ENCODE assay signal across 29 mouse cellular contexts in genomic region chr4:63475208-63475607, GRCm38 (mm10). TPM values are rescaled to one million over a fixed set of nuclear protein-coding genes. Genes with fewer than 3 reads are reported as not detected.
DNase-seq lines count a peak whose midpoint lies in the region; ATAC-seq and TF ChIP-seq lines count a peak whose summit lies in the region.
"Had no signal": no experiment of that assay in that cellular context is flagged by ENCODE, and none has a peak within 500 bp of the region (broad histone marks: within the 10 kb centered on the region; RNA-seq: fewer than 3 reads in every experiment).

No protein-coding gene starts in this region.

- H3K9ac ChIP-seq in limb, embryonic 12.5 days (replicated peaks), result 0 out of 2 replicates have a peak overlapping the region, but pooled peaks have one; percentile 2
- H3K9ac ChIP-seq: heart, embryonic 12.5 days; intestine, embryonic 15.5 days; limb, embryonic 15.5 days; liver, embryonic 13.5 days had no signal

- H3K4me3 ChIP-seq in limb, embryonic 12.5 days (replicated peaks), result no peak overlapping the region
- no peak overlapping the region for H3K4me3 ChIP-seq in limb, embryonic 10.5 days
- H3K4me3 ChIP-seq in thymus, adult 2 months (ENCODE audit: control insufficient read depth, insufficient read depth, low read length), result no peak overlapping the region
- H3K4me3 ChIP-seq: erythroblast, embryonic 14.5 days; heart, adult 2 months; heart, embryonic 12.5 days; intestine, embryonic 15.5 days; layer of hippocampus, adult 2 months; left cerebral cortex, adult 2 months; limb, embryonic 15.5 days; liver, embryonic 13.5 days had no signal

- H3K9me3 ChIP-seq in limb, embryonic 12.5 days, result no peaks in the 10 kb centered on the region
- H3K9me3 ChIP-seq in limb, embryonic 10.5 days (replicated peaks), result no peaks in the 10 kb centered on the region
- H3K9me3 ChIP-seq: heart, embryonic 12.5 days; intestine, embryonic 15.5 days; limb, embryonic 15.5 days; liver, embryonic 13.5 days had no signal

- peaks cover 18% of the 10 kb centered on the region for H3K36me3 ChIP-seq in limb, embryonic 12.5 days
- peaks cover 27% of the 10 kb centered on the region for H3K36me3 ChIP-seq in limb, embryonic 10.5 days
- 0 out of 2 replicates have a peak, but pooled peaks cover 5% of the 10 kb centered on the region for H3K36me3 ChIP-seq in thymus, adult 2 months (ENCODE audit: control insufficient read depth, insufficient read depth, low read length)
- H3K36me3 ChIP-seq: G1E; heart, embryonic 12.5 days; intestine, embryonic 15.5 days; liver, embryonic 13.5 days had no signal

- WGBS in limb, embryonic 12.5 days, result 53% methylated on average over 3 of the region's 3 CpGs
- WGBS in limb, embryonic 10.5 days, result 60% methylated on average over 3 of the region's 3 CpGs
- WGBS in thymus, adult 2 months, result 42% methylated on average over 3 of the region's 3 CpGs

- ATAC-seq in limb, embryonic 12.5 days (ENCODE audit: insufficient number of reproducible peaks, insufficient read depth, low FRiP score, low TSS enrichment, low read depth), result no peak
- no peak for ATAC-seq in erythroid progenitor cell, adult 5-6 weeks (replicated peaks; ENCODE audit: low FRiP score, poor library complexity, severe bottlenecking)
- ATAC-seq: forebrain, embryonic 14.5 days; hindbrain, embryonic 16.5 days; intestine, embryonic 15.5 days; midbrain, embryonic 16.5 days had no signal

- no peak for DNase-seq in limb, embryonic 10.5 days (ENCODE audit: low spot score)
- peak; percentile 25 for DNase-seq in CD4-positive, CD25-positive, alpha-beta regulatory T cell, adult 2 months (ENCODE audit: low read depth, low spot score)
- DNase-seq in thymus, adult 2 months, result peak; percentile 32
- peak; percentile 49 for DNase-seq in thymus, postnatal 4 days
- DNase-seq in cerebellum, adult 9-11 months, result no peak
- DNase-seq: adrenal gland, postnatal 10 days; cerebellum, adult 11 months; cerebellum, postnatal 10 days; gastrocnemius, postnatal 36 days; heart, adult 2 months; kidney, adult 2 months; kidney, postnatal 36 days; liver, embryonic 13.5 days; lung, adult 18-20 months; lung, postnatal 10 days; right cerebral cortex, postnatal 25 days had no signal

- peak overlapping the region; percentile 0; the same call in 1 of the 2 replicates for H3K27ac ChIP-seq in limb, embryonic 12.5 days
- H3K27ac ChIP-seq in limb, embryonic 10.5 days, result no peak overlapping the region
- peak overlapping the region; percentile 90 for H3K27ac ChIP-seq in thymus, adult 2 months (ENCODE audit: control insufficient read depth, insufficient read depth, low read length)
- H3K27ac ChIP-seq: heart, adult 2 months; intestine, embryonic 15.5 days; layer of hippocampus, adult 2 months; left cerebral cortex, adult 2 months; limb, embryonic 15.5 days; liver, embryonic 13.5 days; macrophage had no signal

- TF ChIP-seq CTCF in thymus, adult 2 months (IDR thresholded peaks at IDR 0.05; ENCODE audit: borderline replicate concordance, control insufficient read depth, extremely low read depth, insufficient read depth, low read length, poor library complexity), result no peak

- H3K4me1 ChIP-seq in limb, embryonic 12.5 days (replicated peaks), result peaks cover 29% of the 10 kb centered on the region
- peaks cover 33% of the 10 kb centered on the region for H3K4me1 ChIP-seq in limb, embryonic 10.5 days
- H3K4me1 ChIP-seq in thymus, adult 2 months (replicated peaks; ENCODE audit: control insufficient read depth, insufficient read depth, low read length), result peaks cover 46% of the 10 kb centered on the region

- H3K27me3 ChIP-seq in limb, embryonic 12.5 days, result no peaks in the 10 kb centered on the region
- no peaks in the 10 kb centered on the region for H3K27me3 ChIP-seq in limb, embryonic 10.5 days (ENCODE audit: low read depth, poor library complexity, severe bottlenecking)
- no peaks in the 10 kb centered on the region for H3K27me3 ChIP-seq in thymus, adult 2 months (ENCODE audit: control insufficient read depth, insufficient read depth, low read length)
- H3K27me3 ChIP-seq: intestine, embryonic 15.5 days; limb, embryonic 15.5 days; liver, embryonic 13.5 days had no signal

- TF ChIP-seq POLR2A in thymus, adult 2 months (IDR thresholded peaks at IDR 0.05; ENCODE audit: control insufficient read depth, extremely low read depth, insufficient read depth, low read length, poor library complexity), result no peak

- H3K4me2 ChIP-seq in limb, embryonic 12.5 days, result no peak overlapping the region
- H3K4me2 ChIP-seq: heart, embryonic 12.5 days; intestine, embryonic 15.5 days; limb, embryonic 15.5 days; liver, embryonic 13.5 days had no signal

RNA-seq across cellular contexts. Expression of gene Whrn, which starts 20.6 kb away (rescaled TPM):
- polyA plus RNA-seq in limb, embryonic 12.5 days (2016; fragmentation: Nextera tagmentation; extraction: Ambion mirVana), result 14.7 and 14.8 TPM in 2 replicates
- 8.5 and 13.9 TPM in 2 replicates for polyA plus RNA-seq in limb, embryonic 10.5 days (2016; fragmentation: Nextera tagmentation; extraction: Ambion mirVana)
- 132 and 204 TPM in 2 replicates for polyA plus RNA-seq in thymus, adult 2 months (2012; rRNA removed)
- total RNA-seq in erythroid progenitor cell, adult 5-6 weeks (2015; ENCODE audit: low replicate concordance), result 0.84 TPM in 1 of 2 replicates, not detected in the other
- total RNA-seq in erythroid progenitor cell, adult 5-6 weeks (2017; ENCODE audit: low replicate concordance), result 0.77 TPM in 1 of 2 replicates, not detected in the other
- polyA plus RNA-seq: G1E had no signal

Comparison
In these comparisons a context has a peak if more than half of its experiments do, and no peak if none do; other contexts are left out.
1. DNase-seq: peak in CD4-positive, CD25-positive, alpha-beta regulatory T cell, adult 2 months (single experiment), thymus, adult 2 months (single experiment) and thymus, postnatal 4 days (single experiment); none in limb, embryonic 10.5 days (single experiment) and cerebellum, adult 9-11 months (single experiment).